Mouse (Mus musculus): Measurements from ENCODE around the gene Zfp568. TPM values are rescaled to one million over a fixed set of nuclear protein-coding genes. Genes with fewer than 3 reads are reported as not detected.
A peak's percentile ranks its signal among the peaks of the same experiment; 100 is the strongest.

Gene Zfp568
- total RNA-seq, 2 experiments from 2014 or later = 3.1 to 3.6 TPM

- Histone ChIP-seq H3K4me3 (no peak overlapping the region), H3K27ac (peak overlapping the region; percentile 32; the same call in 1 of the 2 replicates)
- TF ChIP-seq CTCF (conservative IDR thresholded peaks at IDR 0.05) = no peak
- no peak for DNase-seq (ENCODE audit: low spot score in 2 of 2)
Measured at GRCm38 (mm10) chr7:30008020-30008690, 24.4 kb downstream of the Zfp568 start.

- DNase-seq (ENCODE audit: low spot score in 2 of 2) = peak; percentile 28 to 52
- H3K27ac ChIP-seq = peak overlapping the region; percentile 51
- no peak overlapping the region; the same call in 1 of the 2 replicates for H3K4me3 ChIP-seq
- TF ChIP-seq CTCF (conservative IDR thresholded peaks at IDR 0.05) = no peak
Measured at GRCm38 (mm10) chr7:30009321-30010085, 25.7 kb downstream of the Zfp568 start.

- no peak for DNase-seq (ENCODE audit: low spot score in 2 of 2)
- no peak overlapping the region; the same call in 1 of the 2 replicates for H3K27ac ChIP-seq
- TF ChIP-seq CTCF (conservative IDR thresholded peaks at IDR 0.05) = no peak
- no peak overlapping the region for H3K4me3 ChIP-seq
Measured at GRCm38 (mm10) chr7:30010551-30011195, 26.9 kb downstream of the Zfp568 start.

GRCm38 (mm10) chr7:30012956-30013363 is 29.2 kb downstream of the Zfp568 start:
- H3K27ac ChIP-seq = no peak overlapping the region
- DNase-seq (ENCODE audit: low spot score in 2 of 2) = peak; percentile 42 to 62
- peak; percentile 92 for TF ChIP-seq CTCF (conservative IDR thresholded peaks at IDR 0.05)
- no peak overlapping the region for H3K4me3 ChIP-seq

DNA sequence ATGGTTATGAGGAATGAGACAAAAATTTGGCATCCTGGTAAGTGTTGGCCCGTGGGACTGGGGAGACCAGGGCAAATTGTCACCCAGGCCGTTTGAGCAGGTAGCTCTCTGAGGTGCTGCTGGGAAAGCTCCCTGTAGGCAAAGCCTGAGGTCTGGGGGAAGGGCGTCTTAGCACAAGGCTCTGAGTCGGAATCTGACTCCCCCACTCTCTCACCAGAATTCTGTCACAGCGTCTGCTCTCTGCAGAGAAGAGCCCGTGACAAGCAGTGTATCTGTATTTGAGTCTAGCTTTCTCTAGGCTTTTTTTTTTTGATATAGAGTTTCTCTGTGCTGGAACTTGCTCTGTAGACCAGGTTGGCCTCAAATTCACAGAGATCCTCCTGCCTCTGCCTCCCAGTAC is 33.5 kb downstream of the Zfp568 start:
- DNase-seq (ENCODE audit: low spot score in 2 of 2) = peak; percentile 27 to 29
- no peak for TF ChIP-seq CTCF (conservative IDR thresholded peaks at IDR 0.05)
- Histone ChIP-seq H3K4me3 (no peak overlapping the region), H3K27ac (0 out of 2 replicates have a peak overlapping the region, but pooled peaks have one; percentile 36)

- DNase-seq (ENCODE audit: low spot score in 2 of 2) = no peak
- TF ChIP-seq CTCF (conservative IDR thresholded peaks at IDR 0.05) = no peak
- no peak overlapping the region for H3K4me3 ChIP-seq
- no peak overlapping the region for H3K27ac ChIP-seq
Measured at GRCm38 (mm10) chr7:30019543-30019942, 35.8 kb downstream of the Zfp568 start.

- H3K27ac ChIP-seq = no peak overlapping the region
- no peak for DNase-seq (ENCODE audit: low spot score in 2 of 2)
- no peak overlapping the region for H3K4me3 ChIP-seq
- no peak for TF ChIP-seq CTCF (conservative IDR thresholded peaks at IDR 0.05)
Measured at GRCm38 (mm10) chr7:30023324-30023723, 39.6 kb downstream of the Zfp568 start.

- Histone ChIP-seq H3K27ac (no peak overlapping the region), H3K4me3 (no peak overlapping the region)
- TF ChIP-seq CTCF (conservative IDR thresholded peaks at IDR 0.05) = no peak
- DNase-seq (ENCODE audit: low spot score in 2 of 2) = no peak
Measured at GRCm38 (mm10) chr7:30023800-30024199, 40.0 kb downstream of the Zfp568 start.

DNA sequence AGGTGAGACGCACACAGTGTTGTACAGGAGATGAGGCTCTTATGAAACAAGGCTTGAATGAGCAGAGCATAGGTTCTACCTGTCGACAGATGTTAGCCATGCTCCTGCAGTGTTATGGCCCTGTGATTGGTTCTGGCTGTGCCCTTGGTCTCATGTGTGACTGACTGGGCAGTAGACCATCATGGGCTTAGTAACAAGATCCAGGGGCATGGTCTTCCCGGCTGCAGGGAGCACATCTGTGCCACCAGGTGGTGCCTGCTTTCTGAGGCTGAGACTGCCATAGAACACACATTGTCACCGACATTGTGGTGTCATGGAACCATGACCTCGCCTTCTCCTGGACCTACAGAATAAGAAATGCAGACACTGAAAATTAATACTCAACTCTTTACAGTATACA is 41.6 kb downstream of the Zfp568 start:
- no peak for DNase-seq (ENCODE audit: low spot score in 2 of 2)
- no peak for TF ChIP-seq CTCF (conservative IDR thresholded peaks at IDR 0.05)
- Histone ChIP-seq H3K4me3 (no peak overlapping the region), H3K27ac (no peak overlapping the region)

GRCm38 (mm10) chr7:30027331-30027730 is 43.6 kb downstream of the Zfp568 start:
- no peak for TF ChIP-seq CTCF (conservative IDR thresholded peaks at IDR 0.05)
- no peak overlapping the region for H3K27ac ChIP-seq
- DNase-seq (ENCODE audit: low spot score in 2 of 2) = no peak
- no peak overlapping the region for H3K4me3 ChIP-seq

DNA sequence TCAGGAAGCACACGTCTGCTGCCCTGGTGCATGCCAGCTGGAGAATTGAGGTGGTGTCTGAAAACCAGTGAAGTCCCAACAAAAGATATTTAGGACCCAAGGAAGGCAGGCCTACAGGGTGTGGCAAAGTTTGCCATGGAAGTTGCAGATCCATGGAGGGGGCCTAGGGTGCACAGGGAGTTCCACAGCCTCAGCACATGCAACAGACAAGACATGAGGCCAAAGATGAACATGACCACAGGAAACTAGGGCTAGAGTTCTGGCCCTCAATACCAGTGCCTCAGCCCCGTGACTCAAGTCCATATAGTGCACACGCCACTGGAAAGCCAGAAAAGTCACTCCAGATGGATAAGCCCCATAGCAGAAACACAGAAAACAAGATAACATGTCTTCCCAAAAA is 44.8 kb downstream of the Zfp568 start:
- TF ChIP-seq CTCF (conservative IDR thresholded peaks at IDR 0.05) = no peak
- Histone ChIP-seq H3K4me3 (no peak overlapping the region), H3K27ac (no peak overlapping the region)
- no peak for DNase-seq (ENCODE audit: low spot score in 2 of 2)

DNA sequence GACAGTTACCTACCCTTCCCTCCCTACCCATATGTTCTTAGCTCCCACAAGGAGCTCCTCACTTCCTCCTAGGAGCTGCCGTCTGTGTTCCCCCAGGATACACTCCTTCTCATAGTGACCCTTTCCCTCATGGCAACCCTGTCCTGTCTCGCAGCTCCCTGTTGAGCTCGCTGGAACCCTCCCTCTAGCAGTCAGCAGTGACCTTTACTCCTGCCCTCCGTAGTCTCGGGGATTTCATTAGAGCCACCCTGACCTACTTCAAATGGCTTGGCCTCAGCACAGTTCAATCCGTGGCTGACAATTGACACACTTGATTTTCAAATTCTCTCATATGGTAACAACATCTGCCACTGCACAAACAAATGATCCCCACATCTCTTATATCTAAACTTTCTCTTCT is 46.9 kb downstream of the Zfp568 start:
- Histone ChIP-seq H3K4me3 (no peak overlapping the region), H3K27ac (no peak overlapping the region)
- no peak for TF ChIP-seq CTCF (conservative IDR thresholded peaks at IDR 0.05)
- DNase-seq (ENCODE audit: low spot score in 2 of 2) = no peak

GRCm38 (mm10) chr7:30031379-30031778 is 47.6 kb downstream of the Zfp568 start:
- DNase-seq (ENCODE audit: low spot score in 2 of 2) = no peak
- TF ChIP-seq CTCF (conservative IDR thresholded peaks at IDR 0.05) = no peak
- no peak overlapping the region for H3K27ac ChIP-seq
- no peak overlapping the region for H3K4me3 ChIP-seq

Data from layer of hippocampus, adult 2 months (tissue).